Mouse (Mus musculus) erythroblast, embryonic 14.5 days (primary cell): ENCODE data around the gene Sox10.

Experiments used
- GATA1 ChIP-seq: IDR thresholded peaks from 2 replicates; pipeline ENCODE4 v1.6.1; 2012; ENCODE audit warnings: low read length, inconsistent platforms, mixed read lengths
- TAL1 ChIP-seq: IDR thresholded peaks from 3 replicates; pipeline ENCODE4 v1.6.1; 2012; ENCODE audit warnings: low read length, inconsistent platforms, mixed read lengths

DNA sequence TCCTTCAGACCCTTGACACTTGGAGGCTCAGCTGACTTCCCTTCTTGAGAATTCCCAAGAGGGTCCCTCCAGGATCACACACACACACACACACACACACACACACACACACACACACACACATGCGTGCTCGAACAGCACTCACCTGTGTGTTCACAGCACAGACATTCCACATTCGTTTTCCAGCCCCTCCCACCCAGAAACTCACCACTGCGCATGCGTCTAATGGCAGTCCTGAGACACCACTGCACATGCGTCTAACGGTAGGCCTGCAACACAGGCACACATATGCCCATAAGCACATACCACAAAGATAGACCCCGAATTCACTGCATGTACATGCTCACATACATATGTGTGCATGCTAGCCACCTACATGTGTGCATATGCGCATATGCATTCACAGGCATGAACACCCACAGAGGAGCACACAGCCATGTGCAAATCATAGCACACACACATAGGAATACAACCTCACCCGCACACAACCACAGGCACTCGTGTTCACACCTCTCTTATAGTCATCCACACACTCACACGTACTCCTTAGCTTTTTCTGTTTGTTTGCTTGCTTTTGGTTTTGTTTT, 34.4 kb upstream of the Sox10 start:
- TF ChIP-seq GATA1, result no peak
- no peak for TF ChIP-seq TAL1
